Mouse (Mus musculus) CH12.LX (cell line): Measurements from ENCODE around the gene Kif17. TPM values are rescaled to one million over a fixed set of nuclear protein-coding genes. Genes with fewer than 3 reads are reported as not detected.

Experiments used
- DNase-seq: peaks from one replicate; pipeline ENCODE4 v3.0.0-alpha.2; 2013; ENCODE audit errors: extremely low read depth
- H3K27ac ChIP-seq: 2 replicates; pipeline ENCODE4 v1.5.1; 2012; ENCODE audit warnings: low read depth, mild to moderate bottlenecking, control low read depth, moderate library complexity; ENCODE audit not compliant: insufficient read depth
- H3K27me3 ChIP-seq: replicated peaks from 2 replicates; pipeline ENCODE3; 2012; ENCODE audit warnings: inconsistent platforms
- H3K36me3 ChIP-seq, 2 experiments: replicated peaks in 1 of 2; 2 replicates each; pipeline versions ENCODE3 to v1.6.1; 2012; ENCODE audit warnings: inconsistent platforms in 1 of 2, low read length in 1 of 2, mild to moderate bottlenecking in 1 of 2, mixed read lengths in 1 of 2, moderate library complexity in 1 of 2; ENCODE audit not compliant: control insufficient read depth in 1 of 2, insufficient read depth in 1 of 2
- H3K4me1 ChIP-seq, 2 experiments: 2 replicates each; pipeline ENCODE4 v1.6.1; 2012; ENCODE audit warnings: inconsistent platforms in 1 of 2, moderate library complexity in 1 of 2; ENCODE audit not compliant: insufficient read depth in 2 of 2, control insufficient read depth in 1 of 2
- H3K4me2 ChIP-seq: 2 replicates; pipeline ENCODE4 v1.6.1; 2012; ENCODE audit warnings: low read depth, mild to moderate bottlenecking, control low read depth; ENCODE audit not compliant: poor library complexity, insufficient read depth, severe bottlenecking
- H3K4me3 ChIP-seq, 3 experiments: fragments of 150-350 bp in 1 of 3; sonication (generic) in 1 of 3; replicated peaks in 1 of 3; 2 replicates each; pipeline versions ENCODE3 to v1.5.1; 2011 to 2012; ENCODE audit warnings: low read depth in 2 of 3, low read length in 2 of 3, mild to moderate bottlenecking in 2 of 3, moderate library complexity in 2 of 3, control low read depth in 1 of 3, improper control_type of control experiment in 1 of 3, inconsistent platforms in 1 of 3, mixed read lengths in 1 of 3; ENCODE audit not compliant: poor library complexity in 1 of 3
- H3K79me2 ChIP-seq: replicated peaks from 2 replicates; pipeline ENCODE4 v1.6.1; 2012; ENCODE audit warnings: mild to moderate bottlenecking, moderate library complexity; ENCODE audit not compliant: control insufficient read depth, poor library complexity, insufficient read depth, severe bottlenecking; ENCODE audit errors: extremely low read depth
- H3K9ac ChIP-seq: 2 replicates; pipeline ENCODE4 v1.6.1; 2012; ENCODE audit warnings: low read depth, mild to moderate bottlenecking, control low read depth, moderate library complexity; ENCODE audit not compliant: insufficient read depth
- H3K9me3 ChIP-seq: replicated peaks from 2 replicates; pipeline ENCODE3; 2012; ENCODE audit warnings: low read length, inconsistent platforms, mixed read lengths
- CHD1 ChIP-seq: IDR thresholded peaks from 2 replicates; pipeline ENCODE4 v1.6.1; 2012; ENCODE audit warnings: low read depth, low read length, improper control_type of control experiment, inconsistent platforms
- E2F4 ChIP-seq: IDR thresholded peaks from 2 replicates; pipeline ENCODE4 v1.6.1; 2011; ENCODE audit warnings: low read depth, low read length, improper control_type of control experiment; ENCODE audit not compliant: insufficient replicate concordance
- EP300 ChIP-seq: IDR thresholded peaks from 2 replicates; pipeline ENCODE4 v1.6.1; 2011; ENCODE audit warnings: low read length, improper control_type of control experiment
- HCFC1 ChIP-seq: IDR thresholded peaks from 2 replicates; pipeline ENCODE4 v1.6.1; 2012; ENCODE audit warnings: low read depth, mild to moderate bottlenecking, inconsistent platforms, low read length, improper control_type of control experiment
- IRF4 ChIP-seq: IDR thresholded peaks from 2 replicates; pipeline ENCODE4 v1.6.1; 2014; ENCODE audit warnings: low read depth, mild to moderate bottlenecking, inconsistent platforms, low read length, improper control_type of control experiment
- JUND ChIP-seq: conservative IDR thresholded peaks from 2 replicates; pipeline ENCODE4 v1.6.1; 2011; ENCODE audit warnings: low read depth, low read length, improper control_type of control experiment
- NELFE ChIP-seq: IDR thresholded peaks from 2 replicates; pipeline ENCODE4 v1.6.1; 2011; ENCODE audit warnings: low read depth, low read length, improper control_type of control experiment
- NRF1 ChIP-seq: IDR thresholded peaks from 2 replicates; pipeline ENCODE4 v1.6.1; 2014; ENCODE audit warnings: low read depth, mild to moderate bottlenecking, inconsistent platforms, low read length, improper control_type of control experiment, moderate library complexity
- POLR2A ChIP-seq: IDR thresholded peaks from 2 replicates; pipeline ENCODE4 v1.6.1; 2011; ENCODE audit warnings: low read depth, mild to moderate bottlenecking, improper control_type of control experiment, low read length
- POLR2AphosphoS2 ChIP-seq: IDR thresholded peaks from 2 replicates; pipeline ENCODE4 v1.6.1; 2011; ENCODE audit warnings: low read depth, low read length, improper control_type of control experiment
- RCOR1 ChIP-seq: conservative IDR thresholded peaks from 2 replicates; pipeline ENCODE4 v1.6.1; 2012; ENCODE audit warnings: low read depth, mild to moderate bottlenecking, inconsistent platforms, low read length, improper control_type of control experiment
- SIN3A ChIP-seq: IDR thresholded peaks from 2 replicates; pipeline ENCODE4 v1.6.1; 2012; ENCODE audit warnings: low read length, improper control_type of control experiment, inconsistent platforms
- USF1 ChIP-seq: IDR thresholded peaks from 2 replicates; pipeline ENCODE4 v1.6.1; 2014; ENCODE audit warnings: low read depth, mild to moderate bottlenecking, inconsistent platforms, low read length, improper control_type of control experiment
- ZKSCAN1 ChIP-seq: IDR thresholded peaks from 2 replicates; pipeline ENCODE4 v1.6.1; 2012; ENCODE audit warnings: low read depth, inconsistent platforms, low read length, improper control_type of control experiment, borderline replicate concordance
- ZNF384 ChIP-seq: IDR thresholded peaks from 2 replicates; pipeline ENCODE4 v1.6.1; 2012; ENCODE audit warnings: low read depth, low read length, improper control_type of control experiment, inconsistent platforms
- dilution Hi-C: fragments of 300-500 bp; cut with MboI; formaldehyde crosslinking; loops from 2 replicates; pipeline ENCODE4 v1.14.3; 2020; ENCODE audit warnings: low sequenced_read_pairs; ENCODE audit not compliant: extremely low pct_unique_long_range_greater_than_20kb, extremely low pct_ligation_motif_present
- in situ Hi-C: fragments of 300-500 bp; cut with MboI; formaldehyde crosslinking; loops from 3 replicates; pipeline ENCODE4 v1.14.3; 2019; ENCODE audit warnings: low sequenced_read_pairs, low pct_ligation_motif_present, low pct_unique_long_range_greater_than_20kb, mixed read lengths
- polyA plus RNA-seq: library from polyadenylated mRNA; unstranded; fragments of >175 nt; gene quantifications from 2 replicates; pipeline ENCODE4 v1.2.1, GENCODE M21; 2012; ENCODE audit warnings: low read depth; ENCODE audit not compliant: insufficient read length
- total RNA-seq, 2 experiments: library from RNA; depleted of rRNA; stranded (reverse); fragments of 300-350 nt in 1 of 2; fragments of >200 nt in 1 of 2; gene quantifications; 2 replicates each; pipeline ENCODE4 v1.2.3; 2012 to 2014

The Kif17 gene
- total and polyA plus RNA-seq, 3 experiments = 0.17 to 1.5 (median 0.55) TPM

DNA sequence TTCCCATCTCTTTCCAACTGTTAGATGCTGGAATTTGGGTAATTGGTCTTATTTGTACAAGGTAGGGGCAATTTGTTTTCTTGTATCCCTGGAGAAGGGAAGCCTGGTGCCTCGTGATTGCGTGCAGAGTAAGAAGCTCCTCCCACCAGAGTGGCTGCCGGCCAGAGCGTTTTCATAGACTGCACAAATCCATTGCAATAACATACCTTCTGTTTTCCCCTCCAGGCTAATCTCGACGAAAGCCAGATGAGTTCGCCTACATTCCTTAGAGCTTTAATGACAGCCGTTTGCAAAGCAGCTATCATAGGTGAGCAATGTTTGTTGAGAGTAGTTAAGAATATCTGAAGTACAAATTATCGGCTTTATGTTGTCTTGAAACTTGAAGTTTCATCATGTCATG is 48.5 kb upstream of the Kif17 start:
- in situ Hi-C loops = no loop called here
- no peaks in the 10 kb centered on the region for H3K9me3 ChIP-seq
- no peak for DNase-seq
- dilution Hi-C loops = no loop called here
- H3K9ac ChIP-seq = no peak overlapping the region
- peaks cover 0 to 2% of the 10 kb centered on the region in 2 experiments; a peak in 1 of 4 replicates for H3K4me1 ChIP-seq
- no peak overlapping the region for H3K27ac ChIP-seq
- no peak overlapping the region for H3K4me2 ChIP-seq
- H3K27me3 ChIP-seq = no peaks in the 10 kb centered on the region
- H3K36me3 ChIP-seq = peaks cover 60 to 88% of the 10 kb centered on the region in 2 experiments
- TF ChIP-seq SIN3A = no peak
- no peak for TF ChIP-seq CHD1
- no peak for TF ChIP-seq POLR2AphosphoS2
- no peak for TF ChIP-seq RCOR1
- TF ChIP-seq HCFC1 = no peak
- TF ChIP-seq NRF1 = no peak
- no peak for TF ChIP-seq ZNF384
- TF ChIP-seq JUND = no peak
- TF ChIP-seq IRF4 = no peak
- no peak for TF ChIP-seq NELFE
- no peak for TF ChIP-seq E2F4
- H3K4me3 ChIP-seq = no peak overlapping the region
- H3K79me2 ChIP-seq = no peaks in the 10 kb centered on the region

DNA sequence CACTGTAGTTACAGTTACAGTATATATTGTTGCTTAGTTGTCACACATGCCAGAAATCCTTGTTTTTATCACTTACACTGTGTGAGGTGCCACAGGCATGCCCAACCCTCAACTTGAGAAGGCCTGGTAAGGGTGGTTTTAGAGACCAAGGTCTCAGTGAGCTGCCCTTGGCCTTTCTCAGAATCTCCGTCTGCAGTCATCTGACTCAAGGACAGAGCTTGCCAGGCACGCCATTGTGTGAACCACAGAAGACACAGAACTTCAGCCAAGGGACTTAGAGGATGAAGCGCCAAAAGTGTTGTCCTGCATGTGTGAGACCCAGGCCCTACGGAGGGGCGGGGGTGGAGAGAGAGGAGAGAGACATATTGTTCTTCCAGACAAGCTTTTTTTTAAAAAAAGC is 40.1 kb upstream of the Kif17 start:
- H3K9ac ChIP-seq = no peak overlapping the region
- no peaks in the 10 kb centered on the region for H3K9me3 ChIP-seq
- no peak overlapping the region for H3K27ac ChIP-seq
- no peaks in the 10 kb centered on the region for H3K4me1 ChIP-seq
- TF ChIP-seq USF1 = no peak
- no peak for TF ChIP-seq ZKSCAN1
- dilution Hi-C loops = no loop called here
- H3K27me3 ChIP-seq = no peaks in the 10 kb centered on the region
- in situ Hi-C loops = no loop called here
- H3K36me3 ChIP-seq = peaks cover 26 to 46% of the 10 kb centered on the region in 2 experiments
- H3K4me2 ChIP-seq = no peak overlapping the region
- H3K4me3 ChIP-seq = no peak overlapping the region
- H3K79me2 ChIP-seq = no peaks in the 10 kb centered on the region
- no peak for DNase-seq

DNA sequence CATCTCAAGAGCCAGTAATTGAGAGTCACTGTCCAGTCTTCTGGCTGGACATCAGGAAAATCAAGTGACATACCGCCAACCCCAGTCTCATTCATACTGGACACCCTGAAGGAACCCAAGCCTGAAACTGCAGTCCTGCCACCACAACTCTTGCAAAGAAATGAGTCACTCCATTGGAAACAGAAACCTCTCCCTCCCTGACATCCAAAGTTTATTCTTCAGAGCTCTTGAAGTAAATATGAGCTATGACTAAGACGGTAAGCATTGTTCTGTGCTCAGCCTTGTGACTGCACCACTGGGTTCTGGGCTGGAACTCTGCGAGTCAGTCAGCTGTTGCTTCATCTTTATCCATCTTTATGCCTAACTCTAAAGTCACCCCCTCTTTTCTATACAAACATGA is 36.4 kb upstream of the Kif17 start:
- Histone ChIP-seq H3K9ac (no peak overlapping the region), H3K79me2 (peaks cover 16% of the 10 kb centered on the region), H3K4me1 (peaks cover under 1 to 9% of the 10 kb centered on the region in 2 experiments; a peak in 3 of 4 replicates), H3K9me3 (no peaks in the 10 kb centered on the region), H3K27ac (no peak overlapping the region), H3K27me3 (no peaks in the 10 kb centered on the region), H3K4me3 (no peak overlapping the region), H3K4me2 (no peak overlapping the region), H3K36me3 (peaks cover 6 to 13% of the 10 kb centered on the region in 2 experiments)
- dilution Hi-C loops (no loop called here), in situ Hi-C loops (no loop called here)
- no peak for DNase-seq
- TF ChIP-seq CHD1 (no peak), POLR2A (no peak), SIN3A (no peak), HCFC1 (no peak), ZNF384 (no peak), NELFE (no peak), EP300 (no peak), NRF1 (no peak), POLR2AphosphoS2 (no peak), USF1 (no peak)
